ENCODE assay signal across 13 mouse cellular contexts in the genomic region with DNA sequence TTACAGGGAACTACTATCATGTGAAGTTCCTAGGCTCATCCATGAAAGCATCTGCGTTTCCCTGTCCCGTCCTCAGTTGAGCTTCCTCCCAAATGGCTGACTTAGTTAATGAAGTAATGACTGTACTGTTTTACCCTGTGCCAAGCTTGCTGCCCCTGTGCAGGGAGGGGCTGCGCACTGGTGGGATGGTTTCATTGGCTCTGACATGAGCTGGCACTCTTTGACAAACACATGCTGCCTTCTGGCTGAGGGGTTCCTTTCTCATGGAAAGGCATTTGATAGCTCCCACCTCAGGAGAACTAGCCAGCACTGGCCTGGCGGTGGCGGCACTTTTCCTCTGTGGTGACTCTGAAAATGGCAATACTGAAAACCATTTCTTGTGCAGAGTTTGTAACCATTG.
"Had no signal": no experiment of that assay in that cellular context is flagged by ENCODE, and none has a peak within 500 bp of the region (broad histone marks: within the 10 kb centered on the region; RNA-seq: fewer than 3 reads in every experiment).

No protein-coding gene starts in this region.

- H3K4me2 ChIP-seq: limb, embryonic 13.5 days; midbrain, embryonic 12.5 days; neural tube, embryonic 15.5 days had no signal

- H3K27me3 ChIP-seq: limb, embryonic 13.5 days; midbrain, embryonic 12.5 days; neural tube, embryonic 15.5 days had no signal

- H3K36me3 ChIP-seq: limb, embryonic 13.5 days; midbrain, embryonic 12.5 days; neural tube, embryonic 15.5 days had no signal

- H3K9ac ChIP-seq: limb, embryonic 13.5 days; liver, embryonic 14.5 days; midbrain, embryonic 12.5 days; neural tube, embryonic 15.5 days had no signal

- DNase-seq: kidney, postnatal 36 days; layer of hippocampus, adult 9-11 months; layer of hippocampus, postnatal 36 days; lung, adult 18-20 months; right cerebral cortex, adult 18-20 months; right cerebral cortex, postnatal 25 days; thymus, postnatal 36 days had no signal

- H3K4me3 ChIP-seq: limb, embryonic 13.5 days; midbrain, embryonic 12.5 days; myocyte; neural tube, embryonic 15.5 days had no signal

- H3K9me3 ChIP-seq: limb, embryonic 13.5 days; midbrain, embryonic 12.5 days; neural tube, embryonic 15.5 days had no signal

- H3K27ac ChIP-seq: kidney, postnatal 0 days; limb, embryonic 13.5 days; liver, embryonic 14.5 days; midbrain, embryonic 12.5 days; neural tube, embryonic 15.5 days had no signal
